Mouse (Mus musculus) G1E (cell line): ENCODE measurements around the gene Afdn. TPM values are rescaled to one million over a fixed set of nuclear protein-coding genes. Genes with fewer than 3 reads are reported as not detected.

ENCODE experiments used
- ATAC-seq: 2 replicates; pipeline ENCODE4 v1.8.0; 2016; ENCODE audit warnings: mild to moderate bottlenecking; ENCODE audit not compliant: insufficient number of reproducible peaks, poor library complexity, low FRiP score, severe bottlenecking; ENCODE audit errors: extremely low read depth
- DNase-seq: peaks from one replicate; pipeline ENCODE4 v3.0.0; 2012; ENCODE audit warnings: low spot score
- H3K27me3 ChIP-seq: 2 replicates; pipeline ENCODE4 v1.6.1; 2012; ENCODE audit warnings: mild to moderate bottlenecking, low read length, inconsistent platforms; ENCODE audit not compliant: insufficient read depth
- H3K36me3 ChIP-seq: replicated peaks from 2 replicates; pipeline ENCODE3; 2012; ENCODE audit warnings: mild to moderate bottlenecking, inconsistent platforms
- H3K4me1 ChIP-seq: 2 replicates; pipeline ENCODE4 v1.6.1; 2012; ENCODE audit warnings: low read depth, low read length, inconsistent platforms, mixed read lengths; ENCODE audit not compliant: insufficient read depth
- H3K4me3 ChIP-seq: 2 replicates; pipeline ENCODE4 v1.5.1; 2012; ENCODE audit warnings: low read depth, mild to moderate bottlenecking, inconsistent platforms, low read length, moderate library complexity, mixed read lengths
- H3K9me3 ChIP-seq: replicated peaks from 2 replicates; pipeline ENCODE4 v1.6.1; 2012; ENCODE audit warnings: inconsistent platforms
- CTCF ChIP-seq: IDR thresholded peaks from 2 replicates; pipeline ENCODE4 v1.5.1; 2012; ENCODE audit warnings: low read depth, low read length, inconsistent platforms, mixed read lengths
- GATA1 ChIP-seq: IDR thresholded peaks from 2 replicates; pipeline ENCODE4 v1.6.1; 2012; ENCODE audit warnings: borderline replicate concordance, low read length, inconsistent platforms, mixed read lengths
- GATA2 ChIP-seq: IDR thresholded peaks from 2 replicates; pipeline ENCODE4 v1.6.1; 2012; ENCODE audit warnings: low read depth, low read length, inconsistent platforms, borderline replicate concordance
- POLR2AphosphoS5 ChIP-seq: IDR thresholded peaks from 2 replicates; pipeline ENCODE4 v1.6.1; 2012; ENCODE audit warnings: low read depth, low read length, inconsistent platforms; ENCODE audit not compliant: insufficient replicate concordance
- TAL1 ChIP-seq: conservative IDR thresholded peaks from 2 replicates; pipeline ENCODE4 v1.6.1; 2012; ENCODE audit warnings: low read depth, low read length, inconsistent platforms, mixed read lengths
- polyA plus RNA-seq: library from polyadenylated mRNA; stranded (reverse); fragments of >175 nt; gene quantifications from 2 replicates; pipeline ENCODE4 v1.2.3, GENCODE M21; 2012
- total RNA-seq, 2 experiments: library from RNA; stranded (forward) in 1 of 2; stranded (reverse) in 1 of 2; fragments of 200-1000 nt in 1 of 2; fragments of >200 nt in 1 of 2; fragmentation: Nextera tagmentation in 1 of 2; gene quantifications; 2 replicates each; pipeline ENCODE4 v1.2.3; 2014 to 2017

The Afdn gene
- total and polyA plus RNA-seq, 3 experiments = 0.07 to 0.87 TPM; not detected in 1

GRCm38 (mm10) chr17:13742334-13742733 is 18.0 kb upstream of the Afdn start:
- no peak for DNase-seq
- TF ChIP-seq GATA2 = no peak
- TF ChIP-seq CTCF = no peak
- TF ChIP-seq TAL1 = no peak
- TF ChIP-seq POLR2AphosphoS5 = no peak
- TF ChIP-seq GATA1 = no peak
- H3K4me3 ChIP-seq = no peak overlapping the region
- ATAC-seq = no peak
- H3K27me3 ChIP-seq = no peaks in the 10 kb centered on the region
- H3K4me1 ChIP-seq = no peaks in the 10 kb centered on the region
- H3K9me3 ChIP-seq = peaks cover 48% of the 10 kb centered on the region
- H3K36me3 ChIP-seq = no peaks in the 10 kb centered on the region

DNA sequence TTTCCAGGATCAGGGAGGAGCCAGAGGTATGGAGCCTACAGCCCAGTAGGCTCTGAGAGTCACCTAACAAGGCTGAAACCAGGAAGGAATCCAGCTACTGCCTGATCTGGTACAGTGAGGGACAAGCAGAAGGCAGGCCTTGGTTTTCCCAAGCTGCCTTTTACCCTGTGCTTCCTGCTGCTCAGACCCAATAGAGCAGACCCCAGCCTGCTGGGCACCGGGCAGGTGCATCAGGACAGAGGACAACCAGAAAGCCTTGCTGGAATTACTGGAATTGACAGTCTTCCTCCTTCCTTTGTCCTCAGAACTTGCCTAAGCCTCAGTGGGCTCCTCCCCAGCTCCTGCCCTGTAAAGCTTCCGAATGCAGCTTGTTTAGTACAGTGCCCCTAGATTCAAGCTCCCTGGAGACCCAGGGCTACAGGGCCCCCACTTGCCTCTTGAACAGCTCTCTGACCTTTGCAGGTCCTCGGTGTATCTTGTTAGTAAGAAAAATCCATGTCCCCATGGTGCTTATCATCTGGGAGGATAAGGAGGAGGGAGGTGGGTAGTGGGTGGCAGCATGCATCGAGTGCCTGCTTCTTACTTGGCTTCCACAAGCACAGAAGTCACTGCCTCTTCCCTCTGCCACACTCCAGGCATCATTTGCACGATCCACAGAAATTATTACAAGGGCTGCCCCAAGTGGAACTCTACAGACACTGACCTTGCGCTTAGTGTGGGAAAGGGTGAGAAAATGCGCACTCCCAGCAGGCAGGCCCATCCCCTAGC is 17.2 kb upstream of the Afdn start:
- Histone ChIP-seq H3K4me1 (no peaks in the 10 kb centered on the region), H3K9me3 (peaks cover 46% of the 10 kb centered on the region), H3K4me3 (no peak overlapping the region), H3K27me3 (no peaks in the 10 kb centered on the region), H3K36me3 (no peaks in the 10 kb centered on the region)
- no peak for ATAC-seq
- no peak for TF ChIP-seq CTCF
- no peak for TF ChIP-seq GATA2
- TF ChIP-seq GATA1 = no peak
- TF ChIP-seq POLR2AphosphoS5 = no peak
- no peak for TF ChIP-seq TAL1
- no peak for DNase-seq

GRCm38 (mm10) chr17:13743709-13744079 is 16.6 kb upstream of the Afdn start:
- no peak for TF ChIP-seq TAL1
- no peak for TF ChIP-seq CTCF
- TF ChIP-seq POLR2AphosphoS5 = no peak
- no peak for TF ChIP-seq GATA1
- no peak for TF ChIP-seq GATA2
- H3K4me3 ChIP-seq = no peak overlapping the region

GRCm38 (mm10) chr17:13744219-13744618 is 16.1 kb upstream of the Afdn start:
- Histone ChIP-seq H3K36me3 (no peaks in the 10 kb centered on the region), H3K27me3 (no peaks in the 10 kb centered on the region), H3K4me3 (no peak overlapping the region), H3K9me3 (peaks cover 48% of the 10 kb centered on the region), H3K4me1 (no peaks in the 10 kb centered on the region)
- no peak for DNase-seq
- no peak for ATAC-seq
- TF ChIP-seq GATA1 = no peak
- TF ChIP-seq TAL1 = no peak
- no peak for TF ChIP-seq POLR2AphosphoS5

More at GRCm38 (mm10) chr17:13743709-13744079, 16.6 kb upstream of the Afdn start:
- ATAC-seq (no peak), DNase-seq (no peak)
- Histone ChIP-seq H3K4me1 (no peaks in the 10 kb centered on the region), H3K36me3 (no peaks in the 10 kb centered on the region), H3K27me3 (no peaks in the 10 kb centered on the region), H3K9me3 (peaks cover 45% of the 10 kb centered on the region)

DNA sequence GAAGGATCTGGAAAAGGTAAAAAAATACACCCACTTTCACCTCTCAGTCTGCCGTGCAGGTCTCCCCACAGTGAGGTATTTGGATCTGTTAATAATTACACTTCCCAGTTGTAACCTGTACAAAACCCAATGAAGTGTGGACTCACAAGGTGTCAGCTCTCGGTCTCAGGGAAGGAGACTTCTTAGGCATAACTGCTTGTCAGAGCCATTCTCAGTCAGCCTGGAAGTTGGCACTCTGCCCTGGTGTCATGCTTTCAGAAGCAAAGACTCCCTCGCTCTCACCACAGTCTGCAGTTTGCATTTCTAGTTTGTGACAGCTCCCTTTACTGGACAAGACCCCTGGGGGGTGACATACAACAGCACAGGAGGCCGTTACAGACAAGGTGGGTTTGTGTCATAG is 15.5 kb upstream of the Afdn start:
- no peaks in the 10 kb centered on the region for H3K27me3 ChIP-seq
- no peak for TF ChIP-seq POLR2AphosphoS5
- TF ChIP-seq CTCF = no peak
- TF ChIP-seq TAL1 = no peak
- no peak for TF ChIP-seq GATA1
- TF ChIP-seq GATA2 = no peak
- ATAC-seq = no peak

DNA sequence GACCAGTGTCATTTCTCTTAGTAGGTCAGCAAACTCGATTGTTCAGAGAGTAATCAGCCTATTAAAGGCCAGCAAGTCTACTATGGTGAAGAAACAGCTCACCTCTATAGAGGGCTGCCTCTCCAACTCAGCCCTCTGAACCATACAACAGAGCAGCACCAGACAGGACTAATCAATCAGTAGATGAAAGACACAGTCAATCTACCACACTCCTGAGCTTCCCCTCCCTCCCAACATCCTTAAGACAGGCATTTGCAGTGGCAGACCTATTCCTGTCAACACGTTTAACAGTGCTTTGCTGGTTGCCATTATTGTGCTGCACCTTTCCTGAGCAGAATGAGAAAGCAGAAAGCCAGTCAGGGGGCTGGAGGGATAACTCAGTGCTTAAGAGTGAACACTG is 15.0 kb upstream of the Afdn start:
- ATAC-seq (no peak), DNase-seq (no peak)
- no peak for TF ChIP-seq GATA2
- TF ChIP-seq GATA1 = no peak
- no peak for TF ChIP-seq POLR2AphosphoS5
- TF ChIP-seq TAL1 = no peak
- no peak for TF ChIP-seq CTCF
- no peaks in the 10 kb centered on the region for H3K4me1 ChIP-seq
- H3K4me3 ChIP-seq = no peak overlapping the region
- peaks cover 50% of the 10 kb centered on the region for H3K9me3 ChIP-seq
- H3K36me3 ChIP-seq = no peaks in the 10 kb centered on the region
- no peaks in the 10 kb centered on the region for H3K27me3 ChIP-seq

More for the DNA sequence above, 15.5 kb upstream of the Afdn start:
- H3K4me3 ChIP-seq = no peak overlapping the region
- peaks cover 48% of the 10 kb centered on the region for H3K9me3 ChIP-seq
- DNase-seq = no peak
- no peaks in the 10 kb centered on the region for H3K4me1 ChIP-seq
- H3K36me3 ChIP-seq = no peaks in the 10 kb centered on the region
